Mouse (Mus musculus): ENCODE data around the gene Csf2rb. TPM values are rescaled to one million over a fixed set of nuclear protein-coding genes. Genes with fewer than 3 reads are reported as not detected.

The Csf2rb gene
- polyA plus RNA-seq, 3 experiments from 2014 or later: 0.12 to 0.67 TPM; not detected in 1

DNA sequence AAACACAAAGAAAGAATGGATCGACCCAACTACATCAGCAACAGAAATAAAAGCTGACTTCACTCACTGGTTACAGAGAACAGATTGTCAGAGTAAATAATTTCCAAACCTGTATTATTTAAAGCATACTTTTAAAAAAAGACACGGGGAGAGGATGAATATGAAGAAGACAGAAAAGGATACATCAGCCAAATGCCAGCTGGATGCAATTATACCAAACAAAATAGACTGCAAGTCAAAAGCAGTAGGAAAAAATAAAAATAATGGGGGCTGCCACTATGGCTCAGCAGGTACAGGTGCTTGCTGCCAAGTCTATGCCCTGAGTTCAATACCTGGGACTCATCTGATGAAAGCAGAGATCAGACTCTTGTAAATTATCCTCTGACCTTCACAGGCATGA, 54.7 kb downstream of the Csf2rb start:
- ATAC-seq: no peak

DNA sequence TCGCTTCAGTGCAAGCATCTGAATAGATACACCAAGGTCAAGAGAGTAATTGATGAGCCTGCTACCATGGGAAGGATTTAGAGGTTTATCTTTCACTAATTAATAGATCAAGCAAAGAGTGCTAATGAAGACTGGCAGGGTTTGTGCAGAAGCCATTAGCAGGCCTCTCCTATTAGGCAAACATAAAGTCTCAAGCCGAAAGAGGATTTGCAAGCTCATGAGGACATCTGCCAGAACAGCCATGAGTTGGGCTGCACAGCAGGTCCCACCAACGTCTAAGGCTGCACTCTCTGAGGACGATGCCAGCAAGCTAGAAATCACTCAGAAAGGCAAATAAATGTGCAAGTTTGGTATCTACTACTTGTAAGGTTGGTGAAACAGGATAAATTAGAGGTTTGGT, 55.2 kb downstream of the Csf2rb start:
- ATAC-seq: no peak

DNA sequence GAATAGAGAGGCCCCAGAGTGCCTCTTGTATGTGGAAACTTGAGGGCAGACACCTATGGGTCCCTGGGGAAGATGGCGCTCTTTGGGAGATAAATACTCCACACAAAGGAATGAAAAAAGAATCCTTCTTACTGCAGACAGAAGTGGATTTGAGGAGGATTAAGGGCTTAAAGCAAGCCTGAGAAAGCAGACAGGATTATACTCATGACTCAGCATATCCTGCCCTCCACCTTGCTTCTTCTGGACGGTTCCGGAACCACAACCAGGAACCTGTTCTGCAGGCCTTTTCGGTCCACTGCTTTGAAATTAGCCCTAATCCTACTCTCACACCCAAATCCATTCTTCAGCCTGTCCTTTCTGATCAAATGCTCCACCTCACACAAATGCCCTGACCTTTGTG, 56.6 kb downstream of the Csf2rb start:
- no peak for ATAC-seq

DNA sequence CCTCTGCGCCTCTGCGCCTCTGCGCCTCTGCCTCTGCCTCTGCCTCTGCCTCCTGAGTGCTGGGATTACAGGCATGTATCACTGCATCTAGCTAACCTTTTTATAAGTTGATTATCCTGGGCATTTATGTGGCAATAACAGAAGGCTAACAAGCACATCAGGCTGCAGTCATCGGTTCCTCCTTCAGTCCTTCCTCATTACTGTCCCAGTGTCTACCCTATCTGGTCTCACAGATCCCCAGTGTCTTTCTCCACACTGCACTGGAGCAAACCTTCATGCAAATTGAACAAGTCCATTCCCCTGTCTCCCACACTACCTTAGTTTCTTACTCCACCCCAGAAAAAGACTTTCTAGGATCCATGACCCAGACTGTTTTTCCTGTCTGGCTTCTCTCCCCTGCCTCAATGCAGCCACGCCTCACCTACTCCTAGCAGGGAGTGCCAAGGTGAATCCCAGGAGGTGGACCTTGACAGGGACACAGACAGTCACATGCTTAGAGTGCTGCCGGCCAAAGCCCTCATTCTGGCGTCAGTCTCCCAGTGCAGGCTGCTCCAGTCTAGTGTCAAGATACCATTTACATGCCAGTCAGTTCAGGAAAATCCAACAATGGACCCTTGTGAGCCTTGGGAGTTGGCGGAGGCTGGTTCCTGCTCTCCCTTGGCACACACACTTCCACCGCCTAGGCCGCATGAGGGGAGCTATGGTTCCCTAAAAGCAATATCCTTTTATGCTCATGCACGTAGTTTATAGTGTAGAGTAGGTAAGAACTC, 58.1 kb downstream of the Csf2rb start:
- ATAC-seq: no peak

DNA sequence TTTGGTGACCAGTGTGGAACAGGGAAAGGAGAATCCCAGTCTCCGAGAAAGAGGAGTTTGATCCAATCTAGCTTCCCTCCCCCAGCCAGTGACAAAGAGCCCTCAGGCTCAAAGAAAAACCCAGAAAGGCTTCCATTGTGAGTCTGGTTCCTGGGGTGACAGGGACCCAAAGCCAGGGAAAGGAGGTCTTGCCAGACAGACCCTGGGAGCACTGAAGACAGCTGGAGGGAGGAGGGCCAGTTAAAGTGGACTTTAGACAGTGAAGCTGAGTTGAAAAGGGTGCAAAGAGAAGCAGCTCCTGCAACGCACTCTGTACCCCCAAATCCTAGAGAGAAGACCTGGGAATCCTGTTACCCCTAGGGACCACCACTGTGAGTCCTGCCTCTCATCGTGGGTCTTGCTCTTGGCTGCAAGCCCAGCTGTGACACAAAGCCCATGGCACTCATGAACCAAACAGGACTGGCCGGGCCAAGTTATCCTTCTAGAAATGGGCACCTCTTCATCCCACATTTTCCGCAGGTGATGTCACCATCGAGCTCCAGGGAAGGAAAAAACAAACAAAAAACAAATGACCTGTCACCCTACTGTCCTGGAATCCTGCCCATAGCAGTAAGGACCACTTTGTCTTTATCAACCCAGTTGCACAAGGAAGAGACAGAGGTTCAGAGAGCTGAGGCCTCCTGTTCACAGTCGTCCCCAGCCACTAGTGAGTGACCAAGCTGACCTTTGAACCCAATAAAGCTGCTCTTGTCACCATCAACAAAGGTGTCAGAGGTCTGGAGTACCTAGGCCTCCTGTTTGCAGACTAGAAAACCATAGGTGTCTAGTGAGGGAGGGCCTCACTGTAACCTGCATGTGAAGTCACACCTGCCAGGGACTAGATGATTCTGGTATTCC, 58.9 kb downstream of the Csf2rb start:
- no peak for ATAC-seq

DNA sequence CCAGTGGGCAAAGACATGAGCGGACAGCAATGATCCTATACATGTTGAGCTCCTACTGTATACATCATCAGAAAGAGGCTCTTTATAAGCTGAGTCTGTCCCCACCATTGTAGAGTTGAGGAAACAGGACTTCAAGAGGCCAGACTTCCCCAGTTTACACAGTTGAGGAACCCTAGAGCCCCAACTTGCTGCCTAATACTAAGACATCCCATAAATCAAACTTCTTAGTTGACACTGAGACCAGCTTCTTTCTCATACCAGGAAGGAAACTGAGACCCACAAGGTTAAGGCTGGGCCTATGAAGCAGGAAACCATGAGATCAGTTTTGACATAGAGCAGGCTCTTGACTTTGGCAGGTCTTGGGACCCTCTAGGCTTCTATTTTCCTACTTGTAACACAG, 60.0 kb downstream of the Csf2rb start:
- no peak for ATAC-seq

DNA sequence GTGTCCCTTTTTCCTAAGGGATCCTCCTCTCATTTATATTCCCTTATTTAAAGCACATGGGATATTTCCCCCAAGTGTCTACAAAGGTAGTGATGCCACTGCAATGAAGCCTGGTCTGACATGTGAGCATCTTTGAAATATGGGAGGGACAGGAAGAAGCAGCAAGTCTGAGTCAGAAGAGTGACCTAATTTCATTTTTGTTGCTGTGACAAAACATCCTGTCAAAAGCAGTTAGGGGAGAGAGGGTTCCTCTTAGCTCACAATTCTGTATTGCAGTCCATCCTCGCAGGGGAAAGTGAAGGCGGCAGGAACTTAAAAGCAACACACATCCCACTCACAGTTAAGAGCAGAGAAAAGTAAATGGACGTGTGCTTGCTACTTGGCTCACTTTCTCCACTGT, 65.3 kb downstream of the Csf2rb start:
- peak; percentile 80 for ATAC-seq

DNA sequence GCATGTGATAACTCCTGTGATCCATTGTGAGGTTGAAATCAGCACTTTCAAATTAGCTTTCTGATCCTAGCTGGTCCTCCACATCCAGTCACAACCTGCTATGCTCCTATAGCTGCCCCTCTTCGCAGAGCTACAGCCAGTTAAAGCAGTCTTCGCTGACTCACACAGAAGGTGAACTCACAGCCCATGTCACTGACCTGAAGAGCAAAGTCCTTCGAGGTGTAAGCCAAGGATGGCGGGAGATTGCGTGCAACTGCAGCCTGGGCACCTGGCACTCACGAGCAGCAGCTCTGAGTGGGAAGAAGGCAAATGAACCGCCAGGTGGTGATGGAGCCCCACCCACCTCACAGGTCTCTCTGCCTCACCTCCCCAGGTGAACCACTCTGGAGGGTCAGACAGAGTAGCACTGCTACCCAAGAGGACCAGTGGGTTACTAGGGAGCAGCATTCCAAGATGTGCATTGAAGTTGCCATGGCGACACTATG, 70.0 kb downstream of the Csf2rb start, which contains the start of gene Tex33:
TSS of gene Tex33 (minus strand) at position 435 of the 485 bp plus-strand sequence.
- ATAC-seq: no peak

DNA sequence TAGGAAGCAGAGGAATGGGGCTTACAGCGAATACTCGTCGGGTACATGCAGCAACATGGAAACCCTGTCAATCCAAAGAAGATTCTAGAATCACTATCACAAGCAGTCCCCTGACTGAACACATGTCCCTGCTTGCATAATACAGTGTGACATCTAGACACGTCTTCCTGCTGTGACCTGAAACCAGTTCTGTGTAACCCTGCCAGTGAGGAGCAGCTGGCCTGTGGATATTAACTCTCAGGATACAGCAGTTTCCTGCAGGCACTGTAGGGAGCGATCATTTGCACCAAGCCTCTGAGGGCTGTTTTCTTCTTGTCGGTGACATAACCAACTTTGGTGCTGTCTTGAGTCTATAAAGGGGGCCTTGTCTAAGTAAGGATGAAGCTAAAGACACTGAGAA, 75.8 kb downstream of the Csf2rb start:
- ATAC-seq: no peak

DNA sequence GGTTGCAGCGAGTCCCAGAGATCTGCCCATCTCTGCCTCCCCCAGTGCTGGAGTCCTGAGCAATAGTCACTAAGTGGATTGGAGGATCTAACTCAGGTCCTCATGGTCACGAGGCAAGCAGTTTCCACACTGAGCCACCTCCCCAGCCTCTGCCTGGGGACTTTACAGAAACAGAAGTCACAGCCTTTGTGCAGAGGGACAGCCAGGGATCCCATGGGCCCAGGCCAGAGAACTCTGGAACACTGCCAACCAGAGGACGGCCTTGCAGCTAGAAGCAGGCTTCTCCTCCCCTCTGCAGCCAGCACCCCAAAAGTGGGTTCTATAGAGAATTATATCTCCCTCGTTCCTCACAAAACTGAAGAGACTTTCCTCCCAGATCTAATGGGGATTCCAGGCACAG, 76.4 kb downstream of the Csf2rb start:
- no peak for ATAC-seq

DNA sequence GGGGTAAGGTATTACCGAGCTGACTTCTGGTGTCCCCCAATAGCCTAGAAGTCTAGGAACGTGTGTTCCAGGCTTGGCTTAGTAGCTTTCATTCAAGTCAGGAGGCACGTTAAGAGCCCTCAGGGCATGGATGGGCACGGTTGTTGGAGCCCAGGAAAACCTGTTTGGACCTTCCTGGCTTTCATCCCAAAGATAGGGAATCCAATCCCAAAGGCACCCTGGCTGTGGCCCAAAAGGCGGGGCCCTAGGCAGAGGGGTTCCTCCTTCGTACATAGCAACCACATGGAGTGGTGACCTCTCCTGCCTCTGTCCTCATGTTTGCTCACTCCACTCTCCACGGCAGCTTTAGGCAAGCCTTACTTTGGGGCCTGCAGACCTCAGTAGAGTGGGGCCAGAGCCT, 76.9 kb downstream of the Csf2rb start:
- ATAC-seq: no peak

DNA sequence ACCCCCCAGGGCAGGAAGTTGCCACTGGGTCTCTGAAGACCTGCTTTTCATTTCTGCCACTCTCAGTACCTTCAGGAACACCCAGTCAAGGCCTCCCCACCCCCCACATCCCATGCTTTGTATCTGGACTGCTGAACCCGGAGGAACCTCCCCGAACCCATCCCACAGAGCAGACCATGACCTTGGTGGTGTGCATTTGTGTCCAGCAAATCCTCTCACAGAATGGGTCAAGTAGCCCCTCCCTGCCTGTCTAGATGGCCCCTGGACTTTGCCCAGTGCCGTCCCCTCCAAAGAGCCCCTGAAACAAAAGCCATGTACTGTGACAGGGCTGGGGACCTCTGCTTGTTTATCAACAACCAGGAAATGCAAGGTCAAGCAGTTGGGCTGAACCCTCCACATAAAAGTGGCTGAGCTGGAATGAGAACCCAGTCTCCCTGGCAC, 77.8 kb downstream of the Csf2rb start:
- no peak for ATAC-seq

Other genes starting within 250 kb of the Csf2rb start
- not detected for gene Cacng2, start 205.7 kb upstream of the Csf2rb start, polyA plus RNA-seq (2017; shearing (Covaris generic))
- 10 to 100 TPM; 60.2 to 65.9 (median 62.0) TPM for gene Ift27, start 151.6 kb upstream of the Csf2rb start, polyA plus RNA-seq (2017; shearing (Covaris generic))
- gene Pvalb, start 119.4 kb upstream of the Csf2rb start, polyA plus RNA-seq (2017; shearing (Covaris generic)): not detected
- gene Ncf4, start 81.0 kb upstream of the Csf2rb start, polyA plus RNA-seq (2017; shearing (Covaris generic)): 100 to 1,000 TPM; 145 to 184 (median 174) TPM
- under 1 TPM in 1 of 3 experiments, not detected in 2; 0.54 TPM for gene Csf2rb2, start 20.0 kb upstream of the Csf2rb start, polyA plus RNA-seq (2017; shearing (Covaris generic))
- gene Tex33, start 70.2 kb downstream of the Csf2rb start, polyA plus RNA-seq (2017; shearing (Covaris generic)): not detected
- 1 to 10 TPM; 1.8 to 5.3 (median 2.1) TPM for gene Tst, start 80.2 kb downstream of the Csf2rb start, polyA plus RNA-seq (2017; shearing (Covaris generic))
- gene Mpst, start 80.7 kb downstream of the Csf2rb start, polyA plus RNA-seq (2017; shearing (Covaris generic)): 1 to 10 TPM in 2 of 3 experiments, under 1 TPM in 1; 0.63 to 3.3 (median 2.6) TPM
- gene Kctd17, start 102.8 kb downstream of the Csf2rb start, polyA plus RNA-seq (2017; shearing (Covaris generic)): 10 to 100 TPM in 1 of 3 experiments, 1 to 10 TPM in 2; 7.5 to 14.9 (median 8.8) TPM
- gene Tmprss6, start 142.9 kb downstream of the Csf2rb start, polyA plus RNA-seq (2017; shearing (Covaris generic)): not detected
- 100 to 1,000 TPM; 427 to 674 (median 450) TPM for gene Il2rb, start 169.5 kb downstream of the Csf2rb start, polyA plus RNA-seq (2017; shearing (Covaris generic))
- gene C1qtnf6, start 205.7 kb downstream of the Csf2rb start, polyA plus RNA-seq (2017; shearing (Covaris generic)): 10 to 100 TPM in 1 of 3 experiments, 1 to 10 TPM in 2; 7.7 to 24.3 (median 8.0) TPM
- under 1 TPM in 1 of 3 experiments, not detected in 2; 0.17 TPM for gene Sstr3, start 218.9 kb downstream of the Csf2rb start, polyA plus RNA-seq (2017; shearing (Covaris generic))
- 1,000 to 10,000 TPM; 2,973 to 4,396 (median 4,109) TPM for gene Rac2, start 247.0 kb downstream of the Csf2rb start, polyA plus RNA-seq (2017; shearing (Covaris generic))

Measured in inflammation-experienced regulatory T-cells, adult 6 months (primary cell).